Mouse (Mus musculus) T-helper 1 cell (primary cell): ENCODE results near the gene Gna11.

Experiments
- in situ Hi-C: fragments of 300-600 bp; cut with MboI, MseI; formaldehyde crosslinking; loops from one replicate; pipeline ENCODE4 v1.15.1; 2025; ENCODE audit warnings: high pct_unique_total_duplicates

The Gna11 gene

GRCm38 (mm10) chr10:81545161-81545747 is at the start of gene Gna11:
Gna11 (minus strand) TSS chr10:81545190.
- in situ Hi-C loops, result no loop called here

- in situ Hi-C loops, result no loop called here
These were observed 48.9 kb upstream of the Gna11 start for GRCm38 (mm10) chr10:81593935-81594334.

- in situ Hi-C loops, result no loop called here
These were observed 48.2 kb upstream of the Gna11 start for GRCm38 (mm10) chr10:81593223-81593622.

GRCm38 (mm10) chr10:81592631-81593030 is 47.6 kb upstream of the Gna11 start:
- in situ Hi-C loops, result no loop called here

- in situ Hi-C loops, result no loop called here
These were observed 46.9 kb upstream of the Gna11 start for GRCm38 (mm10) chr10:81591846-81592245.

GRCm38 (mm10) chr10:81588739-81589138 is 43.7 kb upstream of the Gna11 start:
- in situ Hi-C loops, result no loop called here

- in situ Hi-C loops, result no loop called here
These were observed 38.4 kb upstream of the Gna11 start for GRCm38 (mm10) chr10:81583347-81583746.

GRCm38 (mm10) chr10:81580441-81581070 is 35.6 kb upstream of the Gna11 start:
- in situ Hi-C loops, result no loop called here

- in situ Hi-C loops, result no loop called here
These were observed 35.0 kb upstream of the Gna11 start for GRCm38 (mm10) chr10:81579967-81580366.

GRCm38 (mm10) chr10:81575695-81576094 is 30.7 kb upstream of the Gna11 start:
- in situ Hi-C loops, result no loop called here

- in situ Hi-C loops, result no loop called here
These were observed 30.2 kb upstream of the Gna11 start for GRCm38 (mm10) chr10:81575208-81575631.

GRCm38 (mm10) chr10:81574081-81575056 is 29.4 kb upstream of the Gna11 start, which contains the start of gene Tle2:
Tle2 (plus strand) TSS chr10:81574561.
- in situ Hi-C loops, result no loop called here

GRCm38 (mm10) chr10:81572975-81573374 is 28.0 kb upstream of the Gna11 start:
- in situ Hi-C loops, result no loop called here

- in situ Hi-C loops, result no loop called here
These were observed 27.2 kb upstream of the Gna11 start for GRCm38 (mm10) chr10:81572133-81572671.

GRCm38 (mm10) chr10:81571501-81571876 is 26.5 kb upstream of the Gna11 start:
- in situ Hi-C loops, result no loop called here

- in situ Hi-C loops, result no loop called here
These were observed 26.0 kb upstream of the Gna11 start for GRCm38 (mm10) chr10:81570831-81571500.

- in situ Hi-C loops, result no loop called here
These were observed 25.3 kb upstream of the Gna11 start for GRCm38 (mm10) chr10:81570238-81570800.

GRCm38 (mm10) chr10:81569507-81570237 is 24.7 kb upstream of the Gna11 start:
- in situ Hi-C loops, result loop anchor here (5.0 kb wide), 1 partner anchor 33 kb away; the partner anchor contains the start of gene Tle6

- in situ Hi-C loops, result loop anchor here (5.0 kb wide), 1 partner anchor 34 kb away; the partner anchor contains the start of gene Tle6
These were observed 23.6 kb upstream of the Gna11 start for GRCm38 (mm10) chr10:81568381-81569191.
